Mouse (Mus musculus) forebrain, embryonic 11.5 days (tissue): Measurements from ENCODE around the gene Ezr. TPM values are rescaled to one million over a fixed set of nuclear protein-coding genes. Genes with fewer than 3 reads are reported as not detected.
A peak's percentile ranks its signal among the peaks of the same experiment; 100 is the strongest.

Experiments used
- ATAC-seq: fragments of 200-750 bp; cut with Nextera tagmentation; replicated peaks from 2 replicates; pipeline ENCODE4 v1.8.0; 2017; ENCODE audit warnings: moderate TSS enrichment; ENCODE audit not compliant: low FRiP score
- DNase-seq: peaks from one replicate; pipeline ENCODE4 v3.0.0-alpha.2; 2017; ENCODE audit warnings: low spot score
- H3K27ac ChIP-seq: fragments of 300-500 bp; sonication (generic); 2 replicates; pipeline ENCODE4 v1.5.1; 2014; ENCODE audit warnings: low read depth, low read length
- H3K27me3 ChIP-seq: fragments of 300-500 bp; sonication (generic); 2 replicates; pipeline ENCODE4 v1.6.1; 2014; ENCODE audit warnings: mild to moderate bottlenecking, low read length, mixed read lengths; ENCODE audit not compliant: control insufficient read depth, insufficient read depth
- H3K36me3 ChIP-seq: fragments of 300-500 bp; sonication (generic); 2 replicates; pipeline ENCODE4 v1.6.1; 2014; ENCODE audit warnings: mild to moderate bottlenecking, low read length, moderate library complexity, mixed read lengths; ENCODE audit not compliant: control insufficient read depth, insufficient read depth
- H3K4me1 ChIP-seq: fragments of 300-500 bp; sonication (generic); replicated peaks from 2 replicates; pipeline ENCODE4 v1.6.1; 2014; ENCODE audit warnings: low read length, mixed read lengths; ENCODE audit not compliant: control insufficient read depth, insufficient read depth
- H3K4me2 ChIP-seq: fragments of 300-500 bp; sonication (generic); 2 replicates; pipeline ENCODE4 v1.6.1; 2014; ENCODE audit warnings: low read depth, mild to moderate bottlenecking, low read length, moderate library complexity, mixed read lengths; ENCODE audit not compliant: severe bottlenecking
- H3K4me3 ChIP-seq: fragments of 300-500 bp; sonication (generic); 2 replicates; pipeline ENCODE4 v1.5.1; 2014; ENCODE audit warnings: low read depth, low read length
- H3K9ac ChIP-seq: fragments of 300-500 bp; sonication (generic); 2 replicates; pipeline ENCODE4 v1.6.1; 2014; ENCODE audit warnings: low read length
- H3K9me3 ChIP-seq: fragments of 300-500 bp; sonication (generic); 2 replicates; pipeline ENCODE4 v1.6.1; 2016; ENCODE audit warnings: low read length, mixed read lengths; ENCODE audit not compliant: control insufficient read depth
- WGBS: fragments of 180-500 bp; shearing (Covaris S2); extraction: QIAGEN DNeasy Blood & Tissue Kit; methylation state at CpG from one replicate; pipeline ENCODE4 v1.1.7; 2014; 5-methylcytosine and 5-hydroxymethylcytosine counted together
- polyA plus RNA-seq: library from polyadenylated mRNA; unstranded; fragments of >200 nt; fragmentation: Nextera tagmentation; extraction: Ambion mirVana; gene quantifications from 2 replicates; pipeline ENCODE4 v1.2.1, GENCODE M21; 2014

The Ezr gene
- polyA plus RNA-seq, 1 experiment from 2014 or later = 122 TPM

DNA sequence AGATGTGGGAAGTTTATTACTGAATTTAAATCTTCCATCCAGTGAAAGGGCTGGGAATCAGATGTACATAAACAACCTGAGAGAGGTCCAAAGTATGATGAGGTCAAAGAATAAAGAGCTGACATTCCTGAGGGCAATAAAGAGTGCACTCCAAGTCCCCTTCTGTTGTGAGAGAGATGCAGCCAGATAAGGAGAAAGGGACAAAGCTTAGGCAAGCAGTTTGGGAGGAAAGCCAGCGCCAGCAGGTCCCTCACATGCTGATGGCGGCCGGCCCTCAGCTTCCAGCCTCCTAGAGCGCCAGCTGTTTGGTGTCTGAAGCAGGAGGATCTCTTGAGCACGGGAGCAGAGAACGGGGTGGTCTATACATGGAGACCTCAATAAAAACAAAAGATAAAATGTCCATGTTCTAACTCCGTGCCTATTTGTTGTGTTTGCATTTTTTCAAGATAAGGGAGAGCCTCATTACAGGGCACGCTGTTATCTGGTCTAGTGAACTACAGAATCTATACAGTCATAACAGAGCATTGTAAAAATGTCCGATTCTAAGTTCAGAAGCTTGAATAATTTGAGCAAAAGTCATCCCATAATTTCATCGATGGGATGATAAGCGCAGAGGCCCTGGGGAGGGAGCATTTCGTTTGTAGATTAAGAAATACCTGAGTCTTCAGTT, 15.9 kb upstream of the Ezr start:
- 89% methylated on average over 12 of the region's 12 CpGs for WGBS
- H3K27ac ChIP-seq = no peak overlapping the region
- no peak overlapping the region for H3K4me2 ChIP-seq
- no peaks in the 10 kb centered on the region for H3K27me3 ChIP-seq
- H3K9ac ChIP-seq = no peak overlapping the region
- no peak for ATAC-seq
- no peaks in the 10 kb centered on the region for H3K36me3 ChIP-seq
- H3K9me3 ChIP-seq = peaks cover 6% of the 10 kb centered on the region; the same call in 1 of the 2 replicates
- no peak overlapping the region for H3K4me3 ChIP-seq
- no peaks in the 10 kb centered on the region for H3K4me1 ChIP-seq
- no peak for DNase-seq

DNA sequence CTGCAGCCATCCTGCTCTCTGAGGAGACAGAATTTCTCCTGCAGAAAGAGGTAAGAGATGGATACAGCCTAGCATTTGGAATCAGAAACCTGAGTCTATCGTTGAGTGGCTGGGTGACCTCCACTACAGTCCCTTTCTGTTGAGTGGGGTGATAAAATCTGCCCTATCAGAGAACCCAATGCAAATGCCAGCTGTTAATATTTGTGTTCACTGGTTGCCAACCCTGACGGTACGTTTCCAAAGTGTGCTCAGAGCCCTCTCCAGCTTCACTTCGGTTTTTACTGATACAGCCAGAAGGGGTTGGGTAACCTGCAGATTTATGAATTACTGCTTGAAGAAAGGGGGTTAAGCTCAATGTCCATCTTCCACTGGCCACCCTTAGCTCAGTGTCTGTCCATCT, 14.9 kb upstream of the Ezr start:
- Histone ChIP-seq H3K36me3 (no peaks in the 10 kb centered on the region), H3K27ac (no peak overlapping the region), H3K9me3 (peaks cover 6% of the 10 kb centered on the region; the same call in 1 of the 2 replicates), H3K4me1 (no peaks in the 10 kb centered on the region), H3K27me3 (no peaks in the 10 kb centered on the region), H3K4me3 (no peak overlapping the region), H3K4me2 (no peak overlapping the region), H3K9ac (no peak overlapping the region)
- 90% methylated on average over 4 of the region's 4 CpGs for WGBS
- ATAC-seq (no peak), DNase-seq (no peak)

DNA sequence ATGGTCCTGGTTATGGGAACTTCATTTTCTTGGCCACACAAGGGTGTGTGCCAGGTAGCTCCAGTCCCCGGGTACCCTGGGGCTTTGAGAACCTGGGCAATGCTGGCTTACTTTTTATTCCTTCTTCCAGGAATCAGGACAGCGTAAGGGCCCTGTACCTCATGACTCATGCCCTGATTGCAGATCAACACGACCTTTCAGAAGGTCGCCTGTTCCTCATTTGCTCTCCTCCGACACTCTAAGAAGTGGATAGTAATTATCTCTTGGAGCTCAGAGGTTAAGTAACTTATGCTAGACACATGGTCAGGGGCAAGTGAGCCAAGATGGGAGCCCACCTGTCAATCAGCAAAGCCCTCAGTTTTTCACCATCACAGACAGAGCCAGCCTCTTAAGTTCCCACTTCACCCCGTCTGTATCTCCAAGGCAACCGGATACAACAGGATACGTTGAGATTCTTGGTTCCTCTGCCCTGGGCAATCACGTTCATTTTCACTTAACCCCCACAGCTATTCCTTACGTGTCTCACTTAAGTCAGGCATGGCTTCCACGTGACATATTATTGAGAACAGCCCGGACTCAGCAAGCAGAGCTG, 11.7 kb upstream of the Ezr start:
- no peak overlapping the region for H3K9ac ChIP-seq
- no peak overlapping the region for H3K27ac ChIP-seq
- no peaks in the 10 kb centered on the region for H3K9me3 ChIP-seq

DNA sequence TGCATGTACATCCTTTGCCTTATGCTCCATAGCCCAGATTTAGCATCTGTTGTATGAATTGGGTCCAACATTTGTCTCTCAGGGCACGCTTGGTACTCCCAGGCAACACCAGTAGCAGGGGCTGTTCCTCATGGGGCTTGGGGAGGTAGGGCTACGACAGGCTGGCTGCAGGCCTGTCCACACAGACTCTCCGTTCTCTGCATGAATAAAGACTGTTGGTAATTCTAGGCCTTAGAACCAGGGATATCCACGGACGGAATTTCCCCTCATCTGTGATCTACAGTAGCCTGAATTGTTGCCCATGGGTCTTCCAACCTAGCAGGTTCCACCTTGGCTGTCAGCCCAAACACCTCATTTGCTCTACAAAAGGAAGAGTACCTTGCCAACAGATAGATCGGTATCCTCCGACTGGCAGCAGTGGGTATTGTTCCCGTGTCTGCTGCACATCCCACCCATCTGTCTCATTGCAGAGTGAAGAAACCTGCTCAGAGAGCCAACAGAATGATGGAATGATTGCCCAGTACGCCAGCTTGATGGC, 7.1 kb upstream of the Ezr start:
- WGBS = 85% methylated on average over 9 of the region's 9 CpGs
- no peak for DNase-seq
- Histone ChIP-seq H3K9me3 (no peaks in the 10 kb centered on the region), H3K4me1 (no peaks in the 10 kb centered on the region), H3K4me3 (no peak overlapping the region), H3K9ac (no peak overlapping the region), H3K4me2 (no peak overlapping the region), H3K27ac (no peak overlapping the region), H3K27me3 (no peaks in the 10 kb centered on the region), H3K36me3 (no peaks in the 10 kb centered on the region)
- no peak for ATAC-seq

More for the DNA sequence above, 11.7 kb upstream of the Ezr start:
- Histone ChIP-seq H3K4me3 (no peak overlapping the region), H3K4me1 (no peaks in the 10 kb centered on the region), H3K27me3 (no peaks in the 10 kb centered on the region), H3K36me3 (no peaks in the 10 kb centered on the region), H3K4me2 (no peak overlapping the region)
- no peak for DNase-seq
- ATAC-seq = no peak
- WGBS = 72% methylated on average over 12 of the region's 12 CpGs

DNA sequence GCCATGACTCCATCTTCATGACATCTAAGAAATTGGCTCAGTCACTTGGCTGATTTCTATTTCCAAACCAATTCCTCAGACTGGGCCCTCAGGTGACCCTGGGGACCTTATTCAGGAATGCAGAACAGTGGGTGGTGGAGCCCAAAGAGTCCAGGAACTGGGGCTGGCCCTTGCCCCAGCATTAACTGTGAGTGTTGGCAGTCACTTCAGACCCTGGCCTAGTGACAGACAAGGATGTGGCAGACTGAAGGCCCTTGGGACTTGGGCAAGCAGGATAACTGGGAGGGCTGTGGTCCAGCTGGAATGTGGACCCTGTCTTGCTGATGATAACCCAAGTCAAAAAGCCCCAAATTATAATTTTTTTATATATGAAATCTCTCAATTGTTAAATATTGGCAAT, 6.5 kb upstream of the Ezr start:
- H3K9me3 ChIP-seq = no peaks in the 10 kb centered on the region
- 0 out of 2 replicates have a peak, but pooled peaks cover 2% of the 10 kb centered on the region for H3K27me3 ChIP-seq
- no peak overlapping the region for H3K4me3 ChIP-seq
- no peaks in the 10 kb centered on the region for H3K4me1 ChIP-seq
- ATAC-seq (no peak), DNase-seq (no peak)
- H3K9ac ChIP-seq = no peak overlapping the region
- no peaks in the 10 kb centered on the region for H3K36me3 ChIP-seq
- H3K27ac ChIP-seq = no peak overlapping the region
- no peak overlapping the region for H3K4me2 ChIP-seq

DNA sequence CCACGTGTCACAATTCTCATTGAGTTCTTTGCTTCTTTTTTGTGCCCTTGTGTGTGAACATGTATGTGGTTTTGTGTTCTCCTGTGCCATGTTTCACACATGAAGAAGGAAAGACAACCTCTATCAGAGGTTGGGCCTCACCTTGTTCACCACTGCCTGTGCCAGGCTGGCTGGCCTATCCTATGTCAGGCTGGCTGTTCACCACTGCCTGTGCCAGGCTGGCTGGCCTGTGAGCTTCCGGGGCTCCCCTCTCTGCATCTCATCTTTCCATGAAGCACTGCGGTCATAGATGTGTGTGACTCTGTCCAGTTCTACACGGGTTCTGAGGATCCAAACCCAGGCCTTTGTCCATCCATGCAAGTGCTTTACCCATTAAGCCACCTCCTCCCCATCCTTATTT, 4.7 kb upstream of the Ezr start:
- no peaks in the 10 kb centered on the region for H3K9me3 ChIP-seq
- no peak for ATAC-seq
- no peak overlapping the region for H3K4me3 ChIP-seq
- H3K9ac ChIP-seq = no peak overlapping the region
- H3K27me3 ChIP-seq = peaks cover 2% of the 10 kb centered on the region; the same call in 1 of the 2 replicates
- no peaks in the 10 kb centered on the region for H3K4me1 ChIP-seq
- no peaks in the 10 kb centered on the region for H3K36me3 ChIP-seq
- H3K27ac ChIP-seq = no peak overlapping the region
- no peak for DNase-seq
- WGBS = 85% methylated on average over 4 of the region's 4 CpGs
- no peak overlapping the region for H3K4me2 ChIP-seq

DNA sequence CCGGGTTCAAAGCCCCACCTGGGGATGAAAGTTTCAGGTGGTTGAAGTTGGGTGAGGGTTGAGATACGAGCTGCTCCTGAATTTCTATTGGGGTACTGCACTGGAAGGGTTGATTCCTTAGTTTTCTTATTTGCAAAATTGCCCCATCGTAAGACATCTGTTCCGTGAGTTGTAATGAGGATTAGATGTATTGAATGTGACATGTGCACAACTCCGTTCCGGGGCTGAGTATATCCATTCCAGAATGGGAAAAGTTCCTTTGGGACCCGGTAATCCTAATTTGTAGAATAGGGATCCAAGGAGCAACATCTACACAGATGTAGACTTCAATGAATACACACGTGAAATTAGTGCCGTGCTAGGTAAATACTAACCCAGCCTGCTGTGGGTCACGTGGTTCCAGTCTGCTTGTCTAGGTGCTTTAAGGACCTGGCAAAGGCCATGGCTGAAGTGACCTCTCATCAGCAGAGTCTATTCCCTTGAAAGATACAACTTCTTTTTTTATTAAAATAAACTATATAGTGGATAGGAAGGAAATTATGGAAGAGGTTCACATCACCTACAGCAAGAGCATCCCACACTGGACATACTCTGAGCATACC, 1.3 kb upstream of the Ezr start:
- H3K4me3 ChIP-seq = peak overlapping the region; percentile 64; the same call in 1 of the 2 replicates
- no peak for DNase-seq
- no peak for ATAC-seq
- peak overlapping the region; percentile 78 for H3K4me2 ChIP-seq
- H3K9me3 ChIP-seq = no peaks in the 10 kb centered on the region
- H3K4me1 ChIP-seq = peaks cover 13% of the 10 kb centered on the region
- WGBS = 45% methylated on average over 10 of the region's 10 CpGs
- H3K9ac ChIP-seq = peak overlapping the region; percentile 88; the same call in 1 of the 2 replicates
- peaks cover 2% of the 10 kb centered on the region; the same call in 1 of the 2 replicates for H3K27me3 ChIP-seq
- no peak overlapping the region for H3K27ac ChIP-seq
- no peaks in the 10 kb centered on the region for H3K36me3 ChIP-seq

DNA sequence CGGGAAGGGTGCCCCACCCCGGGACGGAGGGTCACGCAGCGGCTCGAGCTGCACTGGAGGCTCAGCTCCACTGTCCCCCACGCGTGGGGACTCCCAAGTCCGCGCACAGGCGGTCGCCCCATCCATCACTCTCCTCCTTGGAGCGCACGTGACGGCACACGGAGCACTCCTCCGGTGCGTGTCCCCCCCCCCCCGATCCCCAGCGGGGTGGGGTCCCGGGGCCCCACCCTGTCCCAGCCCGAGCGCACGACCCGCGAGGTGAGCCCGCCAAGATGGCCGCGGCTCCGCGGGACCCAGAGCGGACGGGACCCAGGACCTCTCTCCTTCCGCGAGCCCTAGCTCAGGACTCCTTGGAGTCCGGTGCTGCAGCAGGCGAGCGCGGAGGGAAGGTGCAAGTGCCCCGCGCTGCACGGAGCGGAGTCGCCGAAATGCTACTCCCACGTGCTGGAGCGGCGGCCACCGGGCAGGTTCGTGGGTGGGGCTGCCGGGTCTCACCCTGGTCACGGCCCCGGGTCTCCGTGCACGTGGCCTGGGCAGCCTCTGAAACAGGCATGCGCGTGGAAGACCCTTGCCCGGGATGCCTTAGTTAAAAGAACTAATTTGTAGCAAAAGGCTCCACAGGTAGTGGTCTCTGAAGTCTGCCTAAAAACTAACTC, 550 bp upstream of the Ezr start:
- Histone ChIP-seq H3K27me3 (peaks cover 2% of the 10 kb centered on the region; the same call in 1 of the 2 replicates), H3K4me3 (peak overlapping the region; percentile 64), H3K4me1 (peaks cover 15% of the 10 kb centered on the region), H3K4me2 (peak overlapping the region; percentile 78), H3K36me3 (no peaks in the 10 kb centered on the region), H3K9me3 (no peaks in the 10 kb centered on the region), H3K27ac (peak overlapping the region; percentile 48), H3K9ac (peak overlapping the region; percentile 88)
- under 1% methylated on average over 51 of the region's 58 CpGs for WGBS
- peak; percentile 84 for DNase-seq
- ATAC-seq = peak; percentile 80
